In genomic region chr6:78385609-78386008, GRCm38 (mm10) we compare ENCODE assay signal across 29 mouse cellular contexts. TPM values are rescaled to one million over a fixed set of nuclear protein-coding genes. Genes with fewer than 3 reads are reported as not detected.
DNase-seq lines count a peak whose midpoint lies in the region; ATAC-seq lines count a peak whose summit lies in the region.
"Had no signal": no experiment of that assay in that cellular context is flagged by ENCODE, and none has a peak within 500 bp of the region (broad histone marks: within the 10 kb centered on the region; RNA-seq: fewer than 3 reads in every experiment).

No protein-coding gene starts in this region.

- H3K9ac ChIP-seq in forebrain, embryonic 13.5 days = no peak overlapping the region
- H3K9ac ChIP-seq in midbrain, embryonic 14.5 days (replicated peaks; ENCODE audit: low read length) = no peak overlapping the region
- H3K9ac ChIP-seq in midbrain, embryonic 15.5 days = no peak overlapping the region
- no peak overlapping the region for H3K9ac ChIP-seq in forebrain, embryonic 15.5 days (replicated peaks)
- H3K9ac ChIP-seq: embryonic facial prominence, embryonic 13.5 days; embryonic facial prominence, embryonic 15.5 days had no signal

- H3K27me3 ChIP-seq in forebrain, embryonic 13.5 days = no peaks in the 10 kb centered on the region
- no peaks in the 10 kb centered on the region for H3K27me3 ChIP-seq in forebrain, embryonic 10.5 days (ENCODE audit: poor library complexity, severe bottlenecking)
- no peaks in the 10 kb centered on the region for H3K27me3 ChIP-seq in midbrain, embryonic 14.5 days (ENCODE audit: control insufficient read depth, insufficient read depth, low read length)
- H3K27me3 ChIP-seq in midbrain, embryonic 15.5 days (replicated peaks) = no peaks in the 10 kb centered on the region
- no peaks in the 10 kb centered on the region for H3K27me3 ChIP-seq in forebrain, embryonic 15.5 days
- H3K27me3 ChIP-seq: CH12.LX; embryonic facial prominence, embryonic 13.5 days; embryonic facial prominence, embryonic 15.5 days; Patski had no signal

- DNase-seq in forebrain, embryonic 10.5 days (ENCODE audit: extremely low spot score, low spot score) = no peak
- DNase-seq in midbrain, embryonic 14.5 days = peak; percentile 2
- no peak for DNase-seq in B cell, adult 2 months
- DNase-seq: adrenal gland, adult 8-10 months; adrenal gland, postnatal 14 days; adrenal gland, postnatal 36 days; cerebellum, adult 11 months; cerebellum, adult 18-20 months; cerebellum, adult 8-10 months; cerebellum, adult 9-11 months; cerebellum, postnatal 14 days; cerebellum, postnatal 36 days; embryo, embryonic 11 days had no signal

- H3K36me3 ChIP-seq in forebrain, embryonic 13.5 days (ENCODE audit: poor library complexity, severe bottlenecking) = no peaks in the 10 kb centered on the region
- H3K36me3 ChIP-seq in forebrain, embryonic 10.5 days (replicated peaks) = no peaks in the 10 kb centered on the region
- no peaks in the 10 kb centered on the region for H3K36me3 ChIP-seq in midbrain, embryonic 14.5 days (ENCODE audit: control insufficient read depth, insufficient read depth, low read length)
- no peaks in the 10 kb centered on the region for H3K36me3 ChIP-seq in midbrain, embryonic 15.5 days (replicated peaks)
- no peaks in the 10 kb centered on the region for H3K36me3 ChIP-seq in forebrain, embryonic 15.5 days
- H3K36me3 ChIP-seq: embryonic facial prominence, embryonic 13.5 days; embryonic facial prominence, embryonic 15.5 days; G1E had no signal

- H3K4me1 ChIP-seq in forebrain, embryonic 13.5 days = no peaks in the 10 kb centered on the region
- no peaks in the 10 kb centered on the region for H3K4me1 ChIP-seq in forebrain, embryonic 10.5 days
- no peaks in the 10 kb centered on the region for H3K4me1 ChIP-seq in midbrain, embryonic 14.5 days (ENCODE audit: control insufficient read depth, insufficient read depth, low read length)
- H3K4me1 ChIP-seq in midbrain, embryonic 15.5 days = 0 out of 2 replicates have a peak, but pooled peaks cover 5% of the 10 kb centered on the region
- H3K4me1 ChIP-seq in forebrain, embryonic 15.5 days = no peaks in the 10 kb centered on the region
- H3K4me1 ChIP-seq: embryonic facial prominence, embryonic 13.5 days; embryonic facial prominence, embryonic 15.5 days had no signal

- peak; percentile 61 for ATAC-seq in forebrain, embryonic 13.5 days
- ATAC-seq in midbrain, embryonic 14.5 days (ENCODE audit: low FRiP score, low TSS enrichment) = no peak
- ATAC-seq in midbrain, embryonic 15.5 days (replicated peaks) = no peak
- ATAC-seq in forebrain, embryonic 15.5 days (replicated peaks) = 0 out of 2 replicates have a peak, but pooled peaks have one; percentile 26
- ATAC-seq in megakaryocyte-erythroid progenitor cell, adult 5-6 weeks (replicated peaks; ENCODE audit: low FRiP score, low TSS enrichment, poor library complexity, severe bottlenecking) = no peak
- ATAC-seq: activated CD4-positive, CD25-positive, alpha-beta regulatory T cell, adult 4 months; CD4-positive, CD25-positive, alpha-beta regulatory T cell, adult 4 months; Patski had no signal

- no peak overlapping the region for H3K4me2 ChIP-seq in forebrain, embryonic 13.5 days
- no peak overlapping the region for H3K4me2 ChIP-seq in midbrain, embryonic 14.5 days (ENCODE audit: low read length)
- H3K4me2 ChIP-seq in midbrain, embryonic 15.5 days = no peak overlapping the region
- no peak overlapping the region for H3K4me2 ChIP-seq in forebrain, embryonic 15.5 days (replicated peaks)
- H3K4me2 ChIP-seq: embryonic facial prominence, embryonic 13.5 days; embryonic facial prominence, embryonic 15.5 days had no signal

- WGBS in forebrain, embryonic 13.5 days = 67% methylated on average over 3 of the region's 3 CpGs
- 92% methylated on average over 3 of the region's 3 CpGs for WGBS in forebrain, embryonic 10.5 days
- 77% methylated on average over 3 of the region's 3 CpGs for WGBS in midbrain, embryonic 14.5 days
- 67% methylated on average over 3 of the region's 3 CpGs for WGBS in midbrain, embryonic 15.5 days
- WGBS in forebrain, embryonic 15.5 days = 80% methylated on average over 3 of the region's 3 CpGs

- H3K27ac ChIP-seq in forebrain, embryonic 13.5 days = no peak overlapping the region
- no peak overlapping the region for H3K27ac ChIP-seq in forebrain, embryonic 10.5 days
- H3K27ac ChIP-seq in midbrain, embryonic 14.5 days (replicated peaks; ENCODE audit: low read depth, low read length) = no peak overlapping the region
- H3K27ac ChIP-seq in midbrain, embryonic 15.5 days = no peak overlapping the region
- no peak overlapping the region for H3K27ac ChIP-seq in forebrain, embryonic 15.5 days (replicated peaks)
- H3K27ac ChIP-seq: embryonic facial prominence, embryonic 13.5 days; embryonic facial prominence, embryonic 15.5 days had no signal

- no peaks in the 10 kb centered on the region for H3K9me3 ChIP-seq in forebrain, embryonic 13.5 days (replicated peaks)
- no peaks in the 10 kb centered on the region for H3K9me3 ChIP-seq in forebrain, embryonic 10.5 days
- H3K9me3 ChIP-seq in midbrain, embryonic 14.5 days (ENCODE audit: control insufficient read depth, low read length) = no peaks in the 10 kb centered on the region
- H3K9me3 ChIP-seq in midbrain, embryonic 15.5 days = no peaks in the 10 kb centered on the region
- H3K9me3 ChIP-seq in forebrain, embryonic 15.5 days = no peaks in the 10 kb centered on the region
- H3K9me3 ChIP-seq: embryonic facial prominence, embryonic 13.5 days; embryonic facial prominence, embryonic 15.5 days had no signal

- no peak overlapping the region for H3K4me3 ChIP-seq in forebrain, embryonic 13.5 days
- H3K4me3 ChIP-seq in forebrain, embryonic 10.5 days = no peak overlapping the region
- H3K4me3 ChIP-seq in midbrain, embryonic 14.5 days (replicated peaks; ENCODE audit: low read depth, low read length) = no peak overlapping the region
- H3K4me3 ChIP-seq in midbrain, embryonic 15.5 days = no peak overlapping the region
- H3K4me3 ChIP-seq in forebrain, embryonic 15.5 days = no peak overlapping the region
- H3K4me3 ChIP-seq: embryonic facial prominence, embryonic 13.5 days; embryonic facial prominence, embryonic 15.5 days; erythroblast, embryonic 14.5 days had no signal

RNA-seq across cellular contexts. Expression of gene Reg3a, which starts 5.1 kb away (rescaled TPM):
- not detected in 2 replicates for polyA plus RNA-seq in forebrain, embryonic 13.5 days (2015; fragmentation: Nextera tagmentation; extraction: Ambion mirVana)
- polyA plus RNA-seq in forebrain, embryonic 10.5 days (2016; fragmentation: Nextera tagmentation; extraction: Ambion mirVana) = not detected in 2 replicates
- polyA plus RNA-seq in midbrain, embryonic 14.5 days (2014; fragmentation: Nextera tagmentation; extraction: Ambion mirVana) = not detected in 2 replicates
- polyA plus RNA-seq in midbrain, embryonic 15.5 days (2015; fragmentation: Nextera tagmentation; extraction: Ambion mirVana) = not detected in 2 replicates
- not detected in 2 replicates for polyA plus RNA-seq in forebrain, embryonic 15.5 days (2015; fragmentation: Nextera tagmentation; extraction: Ambion mirVana)
- not detected in 2 replicates for total RNA-seq in megakaryocyte-erythroid progenitor cell, adult 5-6 weeks (2014; fragmentation: Nextera tagmentation)
- total RNA-seq in megakaryocyte-erythroid progenitor cell, adult 5-6 weeks (2017) = not detected in 2 replicates
- total RNA-seq: adrenal gland, adult 18-20 months; adrenal gland, adult 8-10 months; adrenal gland, postnatal 14 days; adrenal gland, postnatal 36 days; CH12.LX; common myeloid progenitor, adult 5-6 weeks; G1E had no signal
- polyA plus RNA-seq: activated CD4-positive, CD25-positive, alpha-beta regulatory T cell, adult 4 months; CD4-positive, CD25-positive, alpha-beta regulatory T cell, adult 4 months; embryonic facial prominence, embryonic 11.5 days; embryonic facial prominence, embryonic 13.5 days; embryonic facial prominence, embryonic 15.5 days; erythroblast, embryonic 14.5 days; frontal cortex, adult 2 months; G1E; Patski had no signal

RNA-seq across cellular contexts. Expression of gene Reg3d, which starts 6.9 kb away (rescaled TPM):
- polyA plus RNA-seq in forebrain, embryonic 13.5 days (2015; fragmentation: Nextera tagmentation; extraction: Ambion mirVana) = not detected in 2 replicates
- not detected in 2 replicates for polyA plus RNA-seq in forebrain, embryonic 10.5 days (2016; fragmentation: Nextera tagmentation; extraction: Ambion mirVana)
- not detected in 2 replicates for polyA plus RNA-seq in midbrain, embryonic 14.5 days (2014; fragmentation: Nextera tagmentation; extraction: Ambion mirVana)
- polyA plus RNA-seq in midbrain, embryonic 15.5 days (2015; fragmentation: Nextera tagmentation; extraction: Ambion mirVana) = not detected in 2 replicates
- polyA plus RNA-seq in forebrain, embryonic 15.5 days (2015; fragmentation: Nextera tagmentation; extraction: Ambion mirVana) = not detected in 2 replicates
- not detected in 2 replicates for total RNA-seq in megakaryocyte-erythroid progenitor cell, adult 5-6 weeks (2014; fragmentation: Nextera tagmentation)
- total RNA-seq in megakaryocyte-erythroid progenitor cell, adult 5-6 weeks (2017) = not detected in 2 replicates
- total RNA-seq: adrenal gland, adult 18-20 months; adrenal gland, adult 8-10 months; adrenal gland, postnatal 14 days; adrenal gland, postnatal 36 days; CH12.LX; common myeloid progenitor, adult 5-6 weeks; G1E had no signal
- polyA plus RNA-seq: activated CD4-positive, CD25-positive, alpha-beta regulatory T cell, adult 4 months; CD4-positive, CD25-positive, alpha-beta regulatory T cell, adult 4 months; embryonic facial prominence, embryonic 11.5 days; embryonic facial prominence, embryonic 13.5 days; embryonic facial prominence, embryonic 15.5 days; erythroblast, embryonic 14.5 days; frontal cortex, adult 2 months; G1E; Patski had no signal

RNA-seq across cellular contexts. Expression of gene Reg2, which starts 9.8 kb away (rescaled TPM):
- not detected in 2 replicates for polyA plus RNA-seq in forebrain, embryonic 13.5 days (2015; fragmentation: Nextera tagmentation; extraction: Ambion mirVana)
- not detected in 2 replicates for polyA plus RNA-seq in forebrain, embryonic 10.5 days (2016; fragmentation: Nextera tagmentation; extraction: Ambion mirVana)
- not detected in 2 replicates for polyA plus RNA-seq in midbrain, embryonic 14.5 days (2014; fragmentation: Nextera tagmentation; extraction: Ambion mirVana)
- not detected in 2 replicates for polyA plus RNA-seq in midbrain, embryonic 15.5 days (2015; fragmentation: Nextera tagmentation; extraction: Ambion mirVana)
- not detected in 2 replicates for polyA plus RNA-seq in forebrain, embryonic 15.5 days (2015; fragmentation: Nextera tagmentation; extraction: Ambion mirVana)
- not detected in 2 replicates for total RNA-seq in megakaryocyte-erythroid progenitor cell, adult 5-6 weeks (2014; fragmentation: Nextera tagmentation)
- total RNA-seq in megakaryocyte-erythroid progenitor cell, adult 5-6 weeks (2017) = not detected in 2 replicates
- total RNA-seq: adrenal gland, adult 18-20 months; adrenal gland, adult 8-10 months; adrenal gland, postnatal 14 days; adrenal gland, postnatal 36 days; CH12.LX; common myeloid progenitor, adult 5-6 weeks; G1E had no signal
- polyA plus RNA-seq: activated CD4-positive, CD25-positive, alpha-beta regulatory T cell, adult 4 months; CD4-positive, CD25-positive, alpha-beta regulatory T cell, adult 4 months; embryonic facial prominence, embryonic 11.5 days; embryonic facial prominence, embryonic 13.5 days; embryonic facial prominence, embryonic 15.5 days; erythroblast, embryonic 14.5 days; frontal cortex, adult 2 months; G1E; Patski had no signal

RNA-seq across cellular contexts. Expression of gene Reg3b, which starts 15.2 kb away (rescaled TPM):
- not detected in 2 replicates for polyA plus RNA-seq in forebrain, embryonic 13.5 days (2015; fragmentation: Nextera tagmentation; extraction: Ambion mirVana)
- not detected in 2 replicates for polyA plus RNA-seq in forebrain, embryonic 10.5 days (2016; fragmentation: Nextera tagmentation; extraction: Ambion mirVana)
- 0.29 and 1.0 TPM in 2 replicates for polyA plus RNA-seq in midbrain, embryonic 14.5 days (2014; fragmentation: Nextera tagmentation; extraction: Ambion mirVana)
- 1.1 TPM in 1 of 2 replicates, not detected in the other for polyA plus RNA-seq in midbrain, embryonic 15.5 days (2015; fragmentation: Nextera tagmentation; extraction: Ambion mirVana)
- not detected in 2 replicates for polyA plus RNA-seq in forebrain, embryonic 15.5 days (2015; fragmentation: Nextera tagmentation; extraction: Ambion mirVana)
- not detected in 2 replicates for total RNA-seq in megakaryocyte-erythroid progenitor cell, adult 5-6 weeks (2014; fragmentation: Nextera tagmentation)
- not detected in 2 replicates for total RNA-seq in megakaryocyte-erythroid progenitor cell, adult 5-6 weeks (2017)
- total RNA-seq: adrenal gland, adult 18-20 months; adrenal gland, adult 8-10 months; adrenal gland, postnatal 14 days; adrenal gland, postnatal 36 days; CH12.LX; common myeloid progenitor, adult 5-6 weeks; G1E had no signal
- polyA plus RNA-seq: activated CD4-positive, CD25-positive, alpha-beta regulatory T cell, adult 4 months; CD4-positive, CD25-positive, alpha-beta regulatory T cell, adult 4 months; embryonic facial prominence, embryonic 11.5 days; embryonic facial prominence, embryonic 13.5 days; embryonic facial prominence, embryonic 15.5 days; erythroblast, embryonic 14.5 days; G1E; Patski had no signal

RNA-seq across cellular contexts. Expression of gene Reg1, which starts 36.9 kb away (rescaled TPM):
- not detected in 2 replicates for polyA plus RNA-seq in forebrain, embryonic 13.5 days (2015; fragmentation: Nextera tagmentation; extraction: Ambion mirVana)
- polyA plus RNA-seq in forebrain, embryonic 10.5 days (2016; fragmentation: Nextera tagmentation; extraction: Ambion mirVana) = not detected in 2 replicates
- not detected in 2 replicates for polyA plus RNA-seq in midbrain, embryonic 14.5 days (2014; fragmentation: Nextera tagmentation; extraction: Ambion mirVana)
- not detected in 2 replicates for polyA plus RNA-seq in midbrain, embryonic 15.5 days (2015; fragmentation: Nextera tagmentation; extraction: Ambion mirVana)
- not detected in 2 replicates for polyA plus RNA-seq in forebrain, embryonic 15.5 days (2015; fragmentation: Nextera tagmentation; extraction: Ambion mirVana)
- total RNA-seq in megakaryocyte-erythroid progenitor cell, adult 5-6 weeks (2014; fragmentation: Nextera tagmentation) = not detected in 2 replicates
- not detected in 2 replicates for total RNA-seq in megakaryocyte-erythroid progenitor cell, adult 5-6 weeks (2017)
- total RNA-seq: adrenal gland, adult 18-20 months; adrenal gland, adult 8-10 months; adrenal gland, postnatal 14 days; adrenal gland, postnatal 36 days; CH12.LX; common myeloid progenitor, adult 5-6 weeks; G1E had no signal
- polyA plus RNA-seq: CD4-positive, CD25-positive, alpha-beta regulatory T cell, adult 4 months; embryonic facial prominence, embryonic 11.5 days; embryonic facial prominence, embryonic 13.5 days; erythroblast, embryonic 14.5 days; frontal cortex, adult 2 months; G1E; Patski had no signal

Comparison
In these comparisons a context has a peak if more than half of its experiments do, and no peak if none do; other contexts are left out.
1. ATAC-seq: peak in forebrain, embryonic 13.5 days (single experiment) and forebrain, embryonic 15.5 days (single experiment); none in midbrain, embryonic 14.5 days (single experiment), midbrain, embryonic 15.5 days (single experiment) and megakaryocyte-erythroid progenitor cell, adult 5-6 weeks (single experiment).